Mouse (Mus musculus) lung, postnatal 0 days (tissue): ENCODE results near the gene Osbpl8. TPM values are rescaled to one million over a fixed set of nuclear protein-coding genes. Genes with fewer than 3 reads are reported as not detected.
"Not testable (repeated sequence)": the region's sequence is repeated elsewhere in the genome, so short reads cannot be mapped to it uniquely, and the experiment has no call there.

ENCODE experiments used
- ATAC-seq: fragments of 200-750 bp; cut with Nextera tagmentation; 2 replicates; pipeline ENCODE4 v1.8.0; 2017; ENCODE audit warnings: moderate library complexity
- DNase-seq: peaks from one replicate; pipeline ENCODE4 v3.0.0-alpha.2; 2016; ENCODE audit warnings: low spot score
- H3K27ac ChIP-seq: fragments of 300-500 bp; sonication (generic); 2 replicates; pipeline ENCODE4 v1.5.1; 2014; ENCODE audit warnings: antibody characterized with exemption, mild to moderate bottlenecking, low read length, mixed read lengths
- H3K27me3 ChIP-seq: fragments of 300-500 bp; sonication (generic); replicated peaks from 2 replicates; pipeline ENCODE4 v1.6.1; 2014; ENCODE audit warnings: low read length, mixed read lengths; ENCODE audit not compliant: insufficient read depth
- H3K36me3 ChIP-seq: fragments of 300-500 bp; sonication (generic); 2 replicates; pipeline ENCODE4 v1.6.1; 2014; ENCODE audit warnings: low read length, mixed read lengths; ENCODE audit not compliant: insufficient read depth
- H3K4me1 ChIP-seq: fragments of 300-500 bp; sonication (generic); 2 replicates; pipeline ENCODE4 v1.6.1; 2014; ENCODE audit warnings: antibody characterized with exemption, low read depth, low read length, mixed read lengths; ENCODE audit not compliant: insufficient read depth
- H3K4me2 ChIP-seq: fragments of 300-500 bp; sonication (generic); replicated peaks from 2 replicates; pipeline ENCODE4 v1.6.1; 2014; ENCODE audit warnings: low read depth, mild to moderate bottlenecking, low read length, moderate library complexity, mixed read lengths
- H3K4me3 ChIP-seq: fragments of 300-500 bp; sonication (generic); 2 replicates; pipeline ENCODE4 v1.5.1; 2014; ENCODE audit warnings: low read depth, low read length
- H3K9ac ChIP-seq: fragments of 300-500 bp; sonication (generic); replicated peaks from 2 replicates; pipeline ENCODE4 v1.6.1; 2014; ENCODE audit warnings: low read depth, mild to moderate bottlenecking
- H3K9me3 ChIP-seq: fragments of 300-500 bp; sonication (generic); 2 replicates; pipeline ENCODE4 v1.6.1; 2016; ENCODE audit warnings: low read length, mixed read lengths
- CTCF ChIP-seq: IDR thresholded peaks from 2 replicates; pipeline ENCODE4 v1.5.1; 2016; ENCODE audit warnings: antibody characterized with exemption, mild to moderate bottlenecking
- EP300 ChIP-seq: IDR thresholded peaks from 2 replicates; pipeline ENCODE4 v1.6.1; 2016; ENCODE audit warnings: antibody characterized with exemption, mild to moderate bottlenecking, control low read depth
- whole genome bisulfite sequencing: fragments of 180-500 bp; shearing (Covaris S2); extraction: QIAGEN DNeasy Blood & Tissue Kit; methylation state at CpG from one replicate; pipeline ENCODE4 v1.1.7; 2014; 5-methylcytosine and 5-hydroxymethylcytosine counted together
- polyA plus RNA-seq: library from polyadenylated mRNA; unstranded; fragments of >200 nt; fragmentation: Nextera tagmentation; extraction: Ambion mirVana; gene quantifications from 2 replicates; pipeline ENCODE4 v1.2.1, GENCODE M21; 2015

The Osbpl8 gene
- polyA plus RNA-seq, 1 experiment from 2014 or later = 12.9 TPM

DNA sequence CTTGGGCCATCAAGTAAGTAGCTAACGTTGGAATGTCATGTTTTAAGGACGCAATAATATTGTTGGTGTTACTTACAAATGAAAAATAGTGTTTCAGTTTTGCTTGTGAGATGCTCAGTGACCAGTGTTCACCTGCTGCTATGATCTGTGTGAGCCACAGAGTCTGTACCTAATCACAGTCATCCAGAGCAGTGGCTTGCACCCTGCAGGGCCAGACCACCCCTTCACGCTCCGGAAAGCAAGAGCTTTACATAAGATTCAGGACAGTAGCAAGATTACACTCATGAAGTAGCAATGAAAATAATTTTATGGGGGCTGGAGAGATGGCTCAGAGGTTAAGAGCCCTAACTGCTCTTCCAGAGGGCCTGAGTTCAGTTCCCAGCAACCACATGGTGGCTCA, 60.1 kb downstream of the Osbpl8 start:
- Histone ChIP-seq H3K9ac (no peak overlapping the region), H3K9me3 (no peaks in the 10 kb centered on the region), H3K4me1 (no peaks in the 10 kb centered on the region; the same call in 1 of the 2 replicates), H3K36me3 (no peaks in the 10 kb centered on the region), H3K4me2 (no peak overlapping the region), H3K27ac (no peak overlapping the region), H3K27me3 (no peaks in the 10 kb centered on the region), H3K4me3 (no peak overlapping the region)
- no peak for DNase-seq
- ATAC-seq = no peak
- WGBS = 71% methylated on average over 4 of the region's 4 CpGs
- TF ChIP-seq EP300 (no peak), CTCF (no peak)

DNA sequence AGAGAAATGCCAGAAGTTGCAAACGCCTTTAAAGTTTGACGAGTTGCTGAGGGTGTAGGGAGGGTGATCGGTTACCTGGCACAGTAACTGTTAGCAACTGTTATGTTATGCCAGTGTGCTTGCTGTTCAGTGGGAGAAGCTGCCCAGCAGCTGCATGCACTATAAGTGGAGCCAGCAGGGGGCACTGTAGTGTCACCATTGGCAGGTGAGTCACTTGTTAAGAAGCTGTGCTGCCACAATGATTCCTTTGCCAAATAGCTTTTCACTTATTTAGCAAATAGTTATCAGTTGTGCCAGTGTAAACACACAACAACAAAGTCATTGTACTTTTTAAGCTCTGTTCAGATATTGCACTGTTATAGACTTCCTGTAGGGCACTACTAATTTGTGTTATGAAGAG, 62.0 kb downstream of the Osbpl8 start:
- Histone ChIP-seq H3K27me3 (no peaks in the 10 kb centered on the region), H3K9me3 (no peaks in the 10 kb centered on the region), H3K4me3 (no peak overlapping the region), H3K9ac (no peak overlapping the region), H3K4me2 (no peak overlapping the region), H3K27ac (no peak overlapping the region), H3K4me1 (no peaks in the 10 kb centered on the region; the same call in 1 of the 2 replicates), H3K36me3 (no peaks in the 10 kb centered on the region)
- no peak for TF ChIP-seq EP300
- TF ChIP-seq CTCF = peak; percentile 95
- ATAC-seq (peak; percentile 73), DNase-seq (peak; percentile 88)
- WGBS = 15% methylated on average over 3 of the region's 3 CpGs

DNA sequence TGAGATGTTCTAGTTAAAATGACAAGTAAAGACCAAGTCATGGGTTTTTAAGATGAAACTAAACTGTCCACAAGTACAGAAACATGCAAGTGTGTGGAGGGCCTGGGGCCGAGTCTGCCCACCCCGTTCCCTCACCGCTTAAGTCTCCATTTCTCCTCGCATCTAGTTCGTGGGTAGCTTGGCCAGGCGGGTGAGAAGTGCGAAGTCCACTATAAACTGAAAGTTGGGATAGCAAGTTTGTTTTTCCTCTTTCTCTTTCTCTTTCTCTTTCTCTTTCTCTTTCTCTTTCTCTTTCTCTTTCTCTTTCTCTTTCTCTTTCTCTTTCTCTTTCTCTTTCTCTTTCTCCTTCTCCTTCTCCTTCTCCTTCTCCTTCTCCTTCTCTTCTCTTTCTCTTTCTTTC, 67.7 kb downstream of the Osbpl8 start:
- H3K4me3 ChIP-seq = not testable (repeated sequence)
- WGBS = 89% methylated on average over 7 of the region's 7 CpGs

DNA sequence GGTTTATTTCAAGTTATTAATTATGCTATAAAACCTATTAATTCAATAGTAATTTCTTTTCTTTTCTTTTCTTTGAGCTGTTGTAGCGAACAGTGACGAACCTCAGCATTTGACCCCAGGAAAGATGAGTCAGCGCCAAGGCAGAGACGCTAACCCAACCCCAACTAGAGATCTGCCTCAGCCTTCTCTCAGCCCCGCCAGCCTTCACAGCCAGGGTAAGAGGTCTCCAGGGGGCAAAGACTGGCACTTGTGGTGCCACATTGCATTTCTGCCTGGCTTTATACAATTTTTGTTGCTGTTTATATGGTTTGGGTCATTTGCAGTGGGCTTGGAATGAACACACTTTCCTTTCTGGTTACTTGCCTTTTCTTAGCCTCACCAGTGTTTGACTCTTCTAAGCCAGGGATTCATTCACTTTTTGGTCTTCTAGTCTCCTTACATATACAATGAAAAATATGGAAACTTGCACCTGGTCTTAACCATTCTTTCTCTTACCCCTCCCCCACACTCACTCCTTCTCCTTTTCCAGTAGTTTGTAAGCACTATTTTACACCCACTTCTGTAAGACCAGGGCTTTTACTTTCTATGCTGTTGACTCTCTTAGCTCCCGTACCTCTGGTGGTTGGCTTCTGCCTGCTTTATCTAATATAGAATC, 69.1 kb downstream of the Osbpl8 start:
- Histone ChIP-seq H3K27me3 (no peaks in the 10 kb centered on the region), H3K4me2 (no peak overlapping the region), H3K9ac (no peak overlapping the region), H3K36me3 (no peaks in the 10 kb centered on the region), H3K4me3 (no peak overlapping the region), H3K4me1 (no peaks in the 10 kb centered on the region), H3K9me3 (no peaks in the 10 kb centered on the region), H3K27ac (no peak overlapping the region)
- ATAC-seq (no peak), DNase-seq (no peak)
- WGBS = 80% methylated on average over 6 of the region's 6 CpGs
- TF ChIP-seq CTCF = no peak
- no peak for TF ChIP-seq EP300

More for the DNA sequence above, 67.7 kb downstream of the Osbpl8 start:
- not testable (repeated sequence) for DNase-seq, H3K4me2 ChIP-seq, ATAC-seq, H3K9me3 ChIP-seq, H3K4me1 ChIP-seq, H3K36me3 ChIP-seq, H3K27me3 ChIP-seq, H3K9ac ChIP-seq, H3K27ac ChIP-seq

DNA sequence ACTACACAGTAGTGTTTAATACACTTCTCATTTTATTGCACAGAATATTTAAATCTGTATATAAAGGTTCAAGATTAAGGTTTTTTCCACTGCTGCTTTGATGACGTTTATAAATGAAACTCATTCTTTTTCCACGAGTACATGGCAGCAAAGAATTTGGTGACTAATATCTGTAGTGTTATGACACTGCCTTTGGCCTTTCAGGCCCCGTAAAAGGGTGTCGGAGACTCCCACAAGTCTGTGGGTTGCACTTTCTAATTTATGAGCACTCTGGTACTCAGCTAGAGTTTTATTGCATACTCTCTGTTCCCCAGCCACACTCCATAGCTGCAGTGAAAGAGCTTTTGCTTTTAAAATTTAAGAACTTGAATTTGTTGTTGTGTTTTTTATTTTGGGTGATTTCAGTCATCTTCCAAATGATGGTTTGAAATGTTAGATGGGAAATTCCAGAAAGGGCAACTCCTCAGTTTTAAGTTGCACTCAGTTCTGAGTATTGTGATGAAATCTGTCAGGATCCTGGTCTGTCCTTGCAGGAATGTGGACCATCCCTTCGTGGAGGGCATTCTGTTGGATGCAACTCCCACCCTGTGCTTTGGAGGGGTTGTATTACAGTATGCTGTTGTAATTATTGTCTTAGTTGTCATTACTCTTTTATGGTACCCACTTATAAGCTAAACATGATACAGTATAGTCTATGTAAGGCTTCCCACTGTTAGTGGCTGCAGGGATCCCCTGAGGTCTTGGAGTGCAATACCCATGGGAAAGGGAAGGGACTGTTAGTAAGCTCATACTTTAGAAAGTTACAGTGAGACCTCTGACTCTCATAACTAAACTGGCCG, 70.1 kb downstream of the Osbpl8 start:
- no peak overlapping the region for H3K4me2 ChIP-seq
- TF ChIP-seq CTCF (no peak), EP300 (no peak)
- DNase-seq = no peak
- no peak overlapping the region for H3K9ac ChIP-seq
- H3K4me1 ChIP-seq = no peaks in the 10 kb centered on the region
- no peaks in the 10 kb centered on the region for H3K9me3 ChIP-seq
- WGBS = 66% methylated on average over 6 of the region's 6 CpGs
- no peak overlapping the region for H3K27ac ChIP-seq
- no peaks in the 10 kb centered on the region for H3K27me3 ChIP-seq
- no peaks in the 10 kb centered on the region for H3K36me3 ChIP-seq
- no peak for ATAC-seq
- H3K4me3 ChIP-seq = no peak overlapping the region

DNA sequence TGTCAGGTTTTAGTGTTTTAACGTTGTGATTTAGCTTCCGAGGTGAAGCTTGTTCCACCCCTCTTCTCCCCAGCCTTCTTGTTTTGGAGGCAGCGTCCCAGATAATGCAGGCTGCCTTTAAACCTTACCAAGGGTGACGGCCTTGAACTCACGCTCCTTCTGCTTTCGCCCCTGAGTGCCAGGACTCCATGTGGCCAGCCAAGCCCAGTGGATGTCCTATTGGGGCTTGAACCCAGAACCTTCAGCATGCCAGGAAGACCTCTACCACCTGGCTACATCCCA, 70.7 kb downstream of the Osbpl8 start:
- Histone ChIP-seq H3K4me3 (no peak overlapping the region), H3K36me3 (no peaks in the 10 kb centered on the region), H3K27ac (no peak overlapping the region), H3K9ac (no peak overlapping the region), H3K4me1 (no peaks in the 10 kb centered on the region), H3K4me2 (no peak overlapping the region), H3K9me3 (no peaks in the 10 kb centered on the region), H3K27me3 (no peaks in the 10 kb centered on the region)
- 95% methylated on average over 6 of the region's 6 CpGs for WGBS
- ATAC-seq (no peak), DNase-seq (no peak)
- TF ChIP-seq CTCF (no peak), EP300 (no peak)
